Mouse (Mus musculus) lung, postnatal 0 days (tissue): ENCODE measurements around the gene Wfdc1.

ENCODE experiments used
- CTCF ChIP-seq: IDR thresholded peaks from 2 replicates; pipeline ENCODE4 v1.5.1; 2016; ENCODE audit warnings: antibody characterized with exemption, mild to moderate bottlenecking
- EP300 ChIP-seq: IDR thresholded peaks from 2 replicates; pipeline ENCODE4 v1.6.1; 2016; ENCODE audit warnings: antibody characterized with exemption, mild to moderate bottlenecking, control low read depth

DNA sequence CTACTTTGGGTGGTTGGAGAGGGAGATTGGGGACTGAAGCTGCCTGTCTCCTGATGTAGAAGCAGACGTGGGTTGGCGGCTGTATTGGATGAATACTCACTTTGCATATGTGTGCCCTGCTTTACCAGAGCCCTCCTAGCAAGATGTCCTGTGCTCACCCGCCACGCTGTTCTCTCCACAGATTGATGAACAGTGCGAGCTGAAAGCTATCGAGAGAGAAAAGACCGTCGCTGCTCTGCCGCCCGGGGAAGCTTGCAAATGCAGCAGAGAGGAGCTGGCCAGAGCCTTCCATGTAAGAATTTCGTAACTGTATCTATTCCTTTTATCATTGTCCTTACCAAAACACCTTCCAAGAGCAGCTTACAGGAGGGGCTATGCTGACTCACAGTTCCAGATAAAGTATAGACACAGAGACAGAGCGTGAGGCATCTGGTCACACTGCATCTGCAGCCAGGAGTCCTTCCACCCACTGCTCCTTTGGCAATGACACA lies 52.9 kb downstream of the Wfdc1 start:
- TF ChIP-seq EP300 (no peak), CTCF (no peak)
